Mouse (Mus musculus): ENCODE results near the gene Gjc3.

Gjc3 gene

GRCm38 (mm10) chr5:137909564-137910262, 53.2 kb downstream of the Gjc3 start:
- DNase-seq = no peak

All from kidney, postnatal 36 days (tissue).